Mouse (Mus musculus): ENCODE data around the gene Plcl1. TPM values are rescaled to one million over a fixed set of nuclear protein-coding genes. Genes with fewer than 3 reads are reported as not detected.

Gene Plcl1
- polyA plus RNA-seq, 1 experiment from 2014 or later = 2.1 TPM

GRCm38 (mm10) chr1:55446273-55446672 lies 40.6 kb downstream of the Plcl1 start:
- no peak overlapping the region for H3K4me2 ChIP-seq (ENCODE audit: low read length)
- no peak overlapping the region for H3K4me3 ChIP-seq (ENCODE audit: low read depth, low read length)
- H3K9me3 ChIP-seq (ENCODE audit: control insufficient read depth, low read length) = no peaks in the 10 kb centered on the region
- ATAC-seq (replicated peaks; ENCODE audit: low FRiP score, low TSS enrichment, low read depth) = no peak
- 92% methylated on average over 5 of the region's 5 CpGs for WGBS
- H3K4me1 ChIP-seq (replicated peaks; ENCODE audit: control insufficient read depth, insufficient read depth, low read length) = no peaks in the 10 kb centered on the region
- DNase-seq (ENCODE audit: low spot score) = no peak
- no peak overlapping the region for H3K9ac ChIP-seq (ENCODE audit: low read length)
- H3K27ac ChIP-seq (ENCODE audit: low read depth) = no peak overlapping the region
- no peaks in the 10 kb centered on the region for H3K27me3 ChIP-seq (replicated peaks; ENCODE audit: control insufficient read depth, insufficient read depth, low read length)
- no peaks in the 10 kb centered on the region for H3K36me3 ChIP-seq (ENCODE audit: control insufficient read depth, insufficient read depth, low read length)

- ATAC-seq (replicated peaks; ENCODE audit: low FRiP score, low TSS enrichment, low read depth) = no peak
- Histone ChIP-seq H3K36me3 (ENCODE audit: control insufficient read depth, insufficient read depth, low read length) (no peaks in the 10 kb centered on the region), H3K4me1 (replicated peaks; ENCODE audit: control insufficient read depth, insufficient read depth, low read length) (no peaks in the 10 kb centered on the region), H3K4me3 (ENCODE audit: low read depth, low read length) (no peak overlapping the region), H3K27me3 (replicated peaks; ENCODE audit: control insufficient read depth, insufficient read depth, low read length) (no peaks in the 10 kb centered on the region), H3K27ac (ENCODE audit: low read depth) (no peak overlapping the region), H3K9me3 (ENCODE audit: control insufficient read depth, low read length) (no peaks in the 10 kb centered on the region), H3K4me2 (ENCODE audit: low read length) (no peak overlapping the region), H3K9ac (ENCODE audit: low read length) (no peak overlapping the region)
- DNase-seq (ENCODE audit: low spot score) = no peak
- 75% methylated on average over 2 of the region's 2 CpGs for WGBS
These were observed 41.2 kb downstream of the Plcl1 start for GRCm38 (mm10) chr1:55446876-55447275.

GRCm38 (mm10) chr1:55447661-55448060 lies 41.9 kb downstream of the Plcl1 start:
- no peaks in the 10 kb centered on the region for H3K4me1 ChIP-seq (replicated peaks; ENCODE audit: control insufficient read depth, insufficient read depth, low read length)
- no peaks in the 10 kb centered on the region for H3K27me3 ChIP-seq (replicated peaks; ENCODE audit: control insufficient read depth, insufficient read depth, low read length)
- no peak overlapping the region for H3K4me3 ChIP-seq (ENCODE audit: low read depth, low read length)
- no peaks in the 10 kb centered on the region for H3K9me3 ChIP-seq (ENCODE audit: control insufficient read depth, low read length)
- DNase-seq (ENCODE audit: low spot score) (no peak), ATAC-seq (replicated peaks; ENCODE audit: low FRiP score, low TSS enrichment, low read depth) (no peak)
- H3K36me3 ChIP-seq (ENCODE audit: control insufficient read depth, insufficient read depth, low read length) = no peaks in the 10 kb centered on the region
- H3K9ac ChIP-seq (ENCODE audit: low read length) = no peak overlapping the region
- H3K27ac ChIP-seq (ENCODE audit: low read depth) = no peak overlapping the region
- WGBS = 84% methylated on average over 2 of the region's 2 CpGs
- no peak overlapping the region for H3K4me2 ChIP-seq (ENCODE audit: low read length)

- Histone ChIP-seq H3K9ac (ENCODE audit: low read length) (no peak overlapping the region), H3K36me3 (ENCODE audit: control insufficient read depth, insufficient read depth, low read length) (no peaks in the 10 kb centered on the region)
- 77% methylated on average over 1 of the region's 1 CpGs for WGBS
These were observed 42.4 kb downstream of the Plcl1 start for GRCm38 (mm10) chr1:55448104-55448503.

GRCm38 (mm10) chr1:55449779-55450178 lies 44.1 kb downstream of the Plcl1 start:
- WGBS = 86% methylated on average over 3 of the region's 3 CpGs
- Histone ChIP-seq H3K27ac (ENCODE audit: low read depth) (no peak overlapping the region), H3K36me3 (ENCODE audit: control insufficient read depth, insufficient read depth, low read length) (no peaks in the 10 kb centered on the region), H3K27me3 (replicated peaks; ENCODE audit: control insufficient read depth, insufficient read depth, low read length) (no peaks in the 10 kb centered on the region), H3K9ac (ENCODE audit: low read length) (no peak overlapping the region), H3K4me3 (ENCODE audit: low read depth, low read length) (no peak overlapping the region), H3K4me1 (replicated peaks; ENCODE audit: control insufficient read depth, insufficient read depth, low read length) (no peaks in the 10 kb centered on the region), H3K4me2 (ENCODE audit: low read length) (no peak overlapping the region), H3K9me3 (ENCODE audit: control insufficient read depth, low read length) (no peaks in the 10 kb centered on the region)
- no peak for ATAC-seq (replicated peaks; ENCODE audit: low FRiP score, low TSS enrichment, low read depth)
- no peak for DNase-seq (ENCODE audit: low spot score)

More at GRCm38 (mm10) chr1:55448104-55448503, 42.4 kb downstream of the Plcl1 start:
- Histone ChIP-seq H3K4me1 (replicated peaks; ENCODE audit: control insufficient read depth, insufficient read depth, low read length) (no peaks in the 10 kb centered on the region), H3K27me3 (replicated peaks; ENCODE audit: control insufficient read depth, insufficient read depth, low read length) (no peaks in the 10 kb centered on the region), H3K4me3 (ENCODE audit: low read depth, low read length) (no peak overlapping the region), H3K27ac (ENCODE audit: low read depth) (no peak overlapping the region), H3K9me3 (ENCODE audit: control insufficient read depth, low read length) (no peaks in the 10 kb centered on the region), H3K4me2 (ENCODE audit: low read length) (no peak overlapping the region)
- DNase-seq (ENCODE audit: low spot score) (no peak), ATAC-seq (replicated peaks; ENCODE audit: low FRiP score, low TSS enrichment, low read depth) (no peak)

- DNase-seq (ENCODE audit: low spot score) = no peak
- H3K27ac ChIP-seq (ENCODE audit: low read depth) = no peak overlapping the region
- ATAC-seq (replicated peaks; ENCODE audit: low FRiP score, low TSS enrichment, low read depth) = no peak
- no peak overlapping the region for H3K4me3 ChIP-seq (ENCODE audit: low read depth, low read length)
- no peaks in the 10 kb centered on the region for H3K36me3 ChIP-seq (ENCODE audit: control insufficient read depth, insufficient read depth, low read length)
- H3K9me3 ChIP-seq (ENCODE audit: control insufficient read depth, low read length) = no peaks in the 10 kb centered on the region
- H3K27me3 ChIP-seq (replicated peaks; ENCODE audit: control insufficient read depth, insufficient read depth, low read length) = no peaks in the 10 kb centered on the region
- 76% methylated on average over 5 of the region's 5 CpGs for WGBS
- H3K4me1 ChIP-seq (replicated peaks; ENCODE audit: control insufficient read depth, insufficient read depth, low read length) = no peaks in the 10 kb centered on the region
- H3K4me2 ChIP-seq (ENCODE audit: low read length) = no peak overlapping the region
- H3K9ac ChIP-seq (ENCODE audit: low read length) = no peak overlapping the region
These were observed 48.4 kb downstream of the Plcl1 start for GRCm38 (mm10) chr1:55454119-55454518.

- ATAC-seq (replicated peaks; ENCODE audit: low FRiP score, low TSS enrichment, low read depth) (no peak), DNase-seq (ENCODE audit: low spot score) (no peak)
- no peaks in the 10 kb centered on the region for H3K27me3 ChIP-seq (replicated peaks; ENCODE audit: control insufficient read depth, insufficient read depth, low read length)
- 81% methylated on average over 5 of the region's 5 CpGs for WGBS
- H3K4me2 ChIP-seq (ENCODE audit: low read length) = no peak overlapping the region
- no peak overlapping the region for H3K4me3 ChIP-seq (ENCODE audit: low read depth, low read length)
- no peak overlapping the region for H3K9ac ChIP-seq (ENCODE audit: low read length)
- H3K9me3 ChIP-seq (ENCODE audit: control insufficient read depth, low read length) = no peaks in the 10 kb centered on the region
- H3K4me1 ChIP-seq (replicated peaks; ENCODE audit: control insufficient read depth, insufficient read depth, low read length) = no peaks in the 10 kb centered on the region
- H3K36me3 ChIP-seq (ENCODE audit: control insufficient read depth, insufficient read depth, low read length) = no peaks in the 10 kb centered on the region
- H3K27ac ChIP-seq (ENCODE audit: low read depth) = no peak overlapping the region
These were observed 56.6 kb downstream of the Plcl1 start for GRCm38 (mm10) chr1:55462301-55462700.

GRCm38 (mm10) chr1:55473756-55474155 lies 68.0 kb downstream of the Plcl1 start:
- Histone ChIP-seq H3K4me2 (ENCODE audit: low read length) (no peak overlapping the region), H3K9me3 (ENCODE audit: control insufficient read depth, low read length) (no peaks in the 10 kb centered on the region), H3K9ac (ENCODE audit: low read length) (no peak overlapping the region), H3K27ac (ENCODE audit: low read depth) (no peak overlapping the region), H3K4me3 (ENCODE audit: low read depth, low read length) (no peak overlapping the region), H3K27me3 (replicated peaks; ENCODE audit: control insufficient read depth, insufficient read depth, low read length) (no peaks in the 10 kb centered on the region), H3K36me3 (ENCODE audit: control insufficient read depth, insufficient read depth, low read length) (no peaks in the 10 kb centered on the region), H3K4me1 (replicated peaks; ENCODE audit: control insufficient read depth, insufficient read depth, low read length) (no peaks in the 10 kb centered on the region)
- ATAC-seq (replicated peaks; ENCODE audit: low FRiP score, low TSS enrichment, low read depth) (no peak), DNase-seq (ENCODE audit: low spot score) (no peak)
- WGBS = 85% methylated on average over 9 of the region's 9 CpGs

- Histone ChIP-seq H3K4me1 (replicated peaks; ENCODE audit: control insufficient read depth, insufficient read depth, low read length) (no peaks in the 10 kb centered on the region), H3K9ac (ENCODE audit: low read length) (no peak overlapping the region), H3K36me3 (ENCODE audit: control insufficient read depth, insufficient read depth, low read length) (no peaks in the 10 kb centered on the region), H3K27ac (ENCODE audit: low read depth) (no peak overlapping the region), H3K9me3 (ENCODE audit: control insufficient read depth, low read length) (no peaks in the 10 kb centered on the region), H3K27me3 (replicated peaks; ENCODE audit: control insufficient read depth, insufficient read depth, low read length) (no peaks in the 10 kb centered on the region), H3K4me3 (ENCODE audit: low read depth, low read length) (no peak overlapping the region), H3K4me2 (ENCODE audit: low read length) (no peak overlapping the region)
- ATAC-seq (replicated peaks; ENCODE audit: low FRiP score, low TSS enrichment, low read depth) = no peak
- WGBS = 86% methylated on average over 7 of the region's 7 CpGs
- no peak for DNase-seq (ENCODE audit: low spot score)
These were observed 69.3 kb downstream of the Plcl1 start for GRCm38 (mm10) chr1:55474976-55475375.

Data from intestine, embryonic 14.5 days (tissue).